Mouse (Mus musculus) ovary, postnatal 14 days (tissue): ENCODE measurements around the gene Fbxl18.
"Not testable (repeated sequence)": the region's sequence is repeated elsewhere in the genome, so short reads cannot be mapped to it uniquely, and the experiment has no call there.

Source experiments
- DNase-seq: peaks from one replicate; pipeline ENCODE4 v3.0.0; 2022; ENCODE audit warnings: low spot score

Fbxl18 gene

DNA sequence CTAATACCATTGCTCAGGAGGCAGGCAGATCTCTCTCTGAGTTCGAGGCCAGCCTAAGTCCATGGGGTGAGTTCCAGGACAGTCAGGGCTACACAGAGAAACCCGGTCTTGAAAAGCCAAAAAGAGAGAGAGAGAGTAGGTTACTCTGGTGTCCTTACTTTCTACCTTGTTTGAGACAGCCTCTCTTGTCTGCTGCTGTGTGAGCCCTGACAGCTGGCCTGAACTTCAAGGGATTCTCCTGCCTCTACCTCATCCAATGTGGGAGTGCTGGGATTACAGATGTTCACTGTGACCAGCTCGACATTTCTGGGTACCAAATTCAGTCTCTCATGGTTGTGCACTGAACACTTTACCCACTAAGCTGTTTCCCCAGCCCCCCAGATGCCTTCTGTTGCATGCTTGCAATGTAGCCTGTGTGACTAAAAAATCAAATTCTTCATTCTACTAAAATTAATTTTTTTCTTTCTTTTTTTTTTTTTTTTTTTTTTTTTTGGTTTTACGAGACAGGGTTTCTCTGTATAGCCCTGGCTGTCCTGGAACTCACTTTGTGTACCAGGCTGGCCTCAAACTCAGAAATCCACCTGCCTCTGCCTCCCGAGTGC lies 4.8 kb upstream of the Fbxl18 start:
- no peak for DNase-seq

DNA sequence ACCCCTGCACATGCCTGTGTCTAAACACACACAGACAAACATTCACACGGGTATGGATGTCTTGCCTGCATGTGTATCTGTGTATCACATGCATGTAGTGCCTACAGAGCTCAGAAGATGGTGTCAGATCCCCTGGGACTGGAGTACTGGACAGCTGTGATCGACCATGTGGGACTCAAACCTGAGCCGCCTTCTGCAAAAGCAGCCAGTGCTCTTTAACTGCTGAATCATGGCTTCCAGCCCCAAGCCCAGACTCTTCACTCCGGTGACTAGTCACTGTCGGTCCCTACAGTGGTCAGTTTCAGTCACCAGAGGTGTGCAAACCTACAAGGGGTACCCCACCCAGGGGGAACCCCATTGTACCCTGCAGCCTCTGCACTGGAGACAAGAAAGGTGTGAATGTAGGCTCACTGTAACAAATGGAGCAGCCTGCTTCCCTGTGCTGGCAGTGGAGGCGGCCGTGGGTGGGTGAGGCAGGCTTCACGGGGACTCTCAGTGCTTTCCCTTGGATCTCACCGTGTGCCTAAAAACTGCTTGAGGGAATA lies 3.9 kb upstream of the Fbxl18 start:
- DNase-seq = no peak

DNA sequence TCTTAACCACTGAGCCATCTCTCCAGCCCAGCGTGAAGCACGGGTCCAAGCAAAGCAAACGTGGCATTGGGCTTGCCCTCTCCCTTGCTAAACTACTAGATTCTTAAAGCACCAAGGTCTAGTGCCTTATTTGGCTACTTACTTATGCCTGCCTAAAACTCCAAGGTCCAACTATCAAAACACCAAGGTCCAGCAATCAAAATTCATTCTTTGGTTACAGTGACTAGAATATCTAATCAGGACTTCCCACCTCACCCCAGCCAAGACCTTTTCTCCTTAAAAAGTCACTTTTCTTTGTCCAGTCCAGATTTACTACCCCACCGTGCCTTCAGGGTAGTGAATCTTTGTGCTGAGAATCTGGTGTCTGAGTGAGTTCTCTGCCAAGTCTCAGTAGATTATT lies 3.1 kb upstream of the Fbxl18 start:
- DNase-seq = no peak

DNA sequence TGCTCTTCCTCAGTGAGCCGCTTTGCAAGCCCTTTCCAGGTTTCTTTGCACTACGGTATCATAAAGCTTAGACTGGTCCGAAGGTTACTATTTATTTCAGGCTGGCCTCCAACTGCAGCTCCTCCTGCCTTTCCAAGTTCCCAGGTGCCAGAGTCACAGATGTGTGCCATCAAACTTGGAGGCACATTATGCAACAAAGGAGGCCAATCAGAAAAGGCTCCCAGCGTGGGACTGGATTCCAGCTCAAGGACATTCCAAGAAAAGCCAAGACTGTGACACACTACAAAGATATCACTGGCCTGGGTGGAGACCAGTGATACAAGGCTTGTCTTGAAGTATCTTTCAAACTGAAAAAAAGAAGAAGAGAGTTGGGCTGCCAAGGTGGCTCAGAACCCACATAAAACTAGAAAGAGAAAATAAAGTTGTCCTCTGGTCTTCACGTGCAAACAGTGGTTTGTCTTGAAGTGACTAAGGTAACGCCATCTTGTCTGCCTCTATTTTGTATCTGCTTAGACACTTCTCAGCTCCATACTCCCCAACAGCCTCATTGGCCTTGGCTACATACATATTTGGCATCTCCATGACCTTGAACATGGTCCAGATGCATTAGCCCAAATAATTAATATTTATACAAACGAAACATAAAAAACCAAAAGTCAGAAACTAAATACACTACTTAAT lies 2.5 kb upstream of the Fbxl18 start:
- no peak for DNase-seq

DNA sequence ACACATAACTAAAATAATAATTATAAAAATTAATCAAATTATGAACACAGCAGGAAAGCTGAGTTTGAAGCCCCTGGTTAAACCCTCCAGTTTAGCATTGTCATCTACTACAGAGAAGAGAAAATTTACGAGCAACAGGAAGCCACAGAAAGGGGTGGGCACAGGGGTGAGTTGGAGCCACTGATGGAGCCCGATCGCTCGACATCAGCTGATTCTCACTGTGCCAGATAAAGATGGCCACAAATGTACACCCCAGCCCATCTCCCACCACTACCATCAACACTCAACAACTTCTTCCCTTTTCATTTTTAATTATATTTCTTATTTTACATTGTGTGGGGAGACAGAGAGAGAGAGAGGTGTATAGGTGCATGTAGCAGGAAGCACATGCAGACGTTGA lies 1.5 kb upstream of the Fbxl18 start:
- no peak for DNase-seq

DNA sequence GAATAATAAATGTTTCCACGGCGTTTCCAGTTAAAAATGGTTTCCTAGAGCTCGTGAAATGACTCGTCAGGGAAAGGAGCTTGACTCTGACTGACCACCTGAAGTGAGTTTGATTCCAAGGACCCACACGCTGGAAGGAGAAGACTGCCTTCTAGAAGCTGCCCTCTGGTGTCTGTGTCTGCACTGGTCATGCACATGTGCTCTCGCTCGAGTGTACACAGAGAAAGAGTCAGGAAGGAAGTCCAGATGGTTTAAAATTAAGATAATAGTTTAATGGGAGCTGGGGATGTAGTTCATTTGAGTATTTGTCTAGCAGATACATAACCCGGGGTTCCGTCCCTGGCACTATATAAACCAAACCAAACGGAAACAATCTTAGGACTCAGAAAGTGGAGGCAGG lies 971 bp upstream of the Fbxl18 start:
- no peak for DNase-seq

DNA sequence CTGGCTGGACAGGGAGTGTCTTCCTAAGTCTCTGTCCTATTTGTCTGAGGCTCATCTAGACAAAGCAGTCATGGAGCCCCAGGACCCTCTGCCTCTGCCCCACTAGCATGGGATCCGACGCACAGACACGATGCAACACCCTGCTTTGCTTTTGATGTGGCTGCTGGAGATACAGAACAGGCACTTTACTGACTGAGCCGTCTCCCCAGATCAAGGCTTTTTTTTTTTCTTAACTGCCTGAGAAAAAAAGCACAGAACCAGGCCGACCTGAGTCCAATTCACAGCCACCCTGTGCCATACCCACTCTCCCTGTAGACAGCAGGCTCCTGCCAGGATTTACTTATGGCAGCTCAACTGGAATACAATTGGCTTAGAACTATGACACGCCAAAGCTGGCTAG lies 3.8 kb downstream of the Fbxl18 start:
- no peak for DNase-seq

DNA sequence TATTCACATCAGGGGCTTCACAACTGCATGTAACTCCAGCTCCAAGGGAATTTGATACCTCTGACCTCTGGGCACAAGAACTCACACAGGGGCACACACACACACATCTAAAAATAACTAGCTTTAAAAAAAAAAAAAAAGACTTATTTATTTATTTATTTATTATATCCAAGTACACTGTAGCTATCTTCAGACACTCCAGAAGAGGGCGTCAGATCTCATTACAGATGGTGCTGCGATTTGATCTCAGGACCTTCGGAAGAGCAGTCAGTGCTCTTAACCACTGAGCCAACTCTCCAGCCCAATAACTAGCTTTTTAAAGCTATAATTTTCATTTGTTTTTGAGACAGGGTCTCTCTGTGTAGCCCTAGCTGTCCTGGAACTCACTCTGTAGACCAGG lies 7.7 kb downstream of the Fbxl18 start:
- DNase-seq = not testable (repeated sequence)

DNA sequence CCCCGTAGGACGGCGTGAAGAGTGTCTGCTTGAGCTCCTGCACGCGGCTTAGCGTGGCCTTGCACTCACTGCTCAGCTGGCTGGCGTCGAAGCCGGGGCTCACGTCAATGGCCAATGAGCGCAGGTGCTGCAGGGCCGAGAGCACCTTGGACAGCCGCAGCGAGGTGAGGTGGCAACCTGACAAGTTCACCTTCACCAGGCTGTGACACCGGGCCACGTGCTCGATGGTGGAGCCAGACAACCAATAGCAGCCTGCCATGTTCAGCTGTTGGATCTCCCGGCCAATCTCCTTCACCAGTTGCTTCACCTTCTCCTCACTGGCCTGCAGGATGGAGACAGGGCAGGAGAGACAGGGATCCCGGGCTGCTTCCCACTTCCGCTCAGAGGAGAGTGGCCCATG lies 8.5 kb downstream of the Fbxl18 start:
- no peak for DNase-seq

DNA sequence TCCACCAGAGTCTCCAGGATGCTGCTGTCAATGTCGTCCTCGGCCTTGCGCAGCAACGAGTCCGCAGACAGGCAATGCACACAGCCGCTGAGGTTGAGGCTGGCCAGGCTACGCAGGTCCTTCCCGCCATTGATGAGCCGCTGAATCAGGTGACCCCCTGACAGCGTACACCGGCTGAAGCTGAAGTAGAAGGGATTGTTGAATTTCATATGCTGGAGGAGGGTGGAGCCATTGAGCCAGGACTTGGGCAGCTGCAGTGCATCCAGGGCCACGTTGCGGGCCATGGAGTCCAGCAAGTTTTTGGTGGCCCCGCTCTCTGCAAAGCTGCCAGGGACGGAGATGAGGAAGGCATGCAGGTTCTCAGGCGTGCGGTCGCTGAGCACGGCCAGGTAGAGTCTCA lies 9.0 kb downstream of the Fbxl18 start:
- DNase-seq = no peak

DNA sequence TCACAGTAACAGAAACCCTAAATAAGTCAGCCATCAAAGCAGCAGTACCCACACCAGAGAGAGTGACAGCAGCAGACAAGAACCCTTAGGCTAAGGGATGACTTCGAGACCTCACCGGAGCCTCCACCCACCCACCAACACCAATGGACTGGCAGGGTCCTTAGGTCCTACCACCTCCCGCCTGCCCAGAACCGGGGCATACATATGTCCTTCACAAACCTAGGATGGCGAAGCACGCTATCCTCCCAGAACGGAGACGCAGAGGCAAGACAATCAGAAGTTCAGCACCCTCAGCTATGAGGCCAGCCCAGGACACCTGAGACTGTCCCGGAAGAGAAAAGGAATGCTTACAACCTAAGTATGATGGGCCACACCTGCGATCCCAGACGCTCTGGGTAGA lies 12.8 kb downstream of the Fbxl18 start:
- DNase-seq = no peak

DNA sequence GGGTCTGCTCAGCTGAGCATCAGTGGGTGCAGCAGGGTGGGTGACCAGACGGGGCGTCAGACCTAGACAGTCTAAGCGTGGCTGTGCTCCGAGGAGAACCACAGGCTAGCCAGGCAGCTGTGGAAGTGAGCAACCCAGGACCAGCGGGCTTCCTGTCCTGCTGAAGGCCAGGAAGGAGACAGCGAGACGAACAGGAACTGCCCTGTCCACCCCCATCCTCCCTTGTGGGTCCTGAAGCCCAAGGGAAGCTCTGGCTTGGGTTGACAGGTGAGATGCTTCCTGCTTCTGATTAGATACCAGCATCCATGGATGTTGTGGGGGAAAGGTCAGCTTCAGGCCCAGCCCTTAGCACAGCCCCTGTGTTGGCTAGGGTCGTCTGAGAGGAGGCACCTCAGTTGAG lies 13.3 kb downstream of the Fbxl18 start:
- DNase-seq = no peak

DNA sequence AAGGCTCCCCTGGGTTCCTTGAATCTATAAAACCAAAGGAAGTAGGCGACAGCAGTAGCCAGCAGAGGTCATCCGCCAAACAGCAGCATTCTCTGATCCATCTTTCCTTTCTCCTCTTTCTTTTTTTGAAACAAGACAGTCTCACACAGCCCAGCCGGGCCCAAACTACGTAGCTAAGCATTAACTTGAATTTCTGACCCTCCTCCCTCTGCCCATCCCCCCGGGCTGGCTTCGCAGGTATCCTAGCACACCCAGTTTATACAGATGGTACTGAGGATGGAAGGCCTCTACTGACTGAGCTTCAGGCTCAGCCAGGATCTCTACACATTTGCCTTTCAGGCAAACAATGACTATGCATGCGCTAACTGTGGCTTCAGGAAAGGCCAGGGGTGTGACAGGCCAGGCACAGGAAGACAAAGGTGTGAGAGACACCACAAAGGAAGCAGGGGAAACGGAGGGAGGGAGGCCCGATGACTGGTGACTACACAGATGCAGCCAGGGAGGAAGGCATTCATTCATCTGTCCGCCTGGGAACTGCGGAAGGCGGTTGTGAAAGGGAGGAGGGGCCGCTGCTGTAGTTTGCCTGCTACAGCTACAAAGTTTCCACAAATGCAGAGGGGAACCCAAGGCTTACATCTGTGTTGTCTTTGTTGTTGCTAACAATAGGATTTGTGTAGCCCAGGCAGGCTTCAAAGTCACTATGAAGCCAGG lies 14.3 kb downstream of the Fbxl18 start:
- no peak for DNase-seq

DNA sequence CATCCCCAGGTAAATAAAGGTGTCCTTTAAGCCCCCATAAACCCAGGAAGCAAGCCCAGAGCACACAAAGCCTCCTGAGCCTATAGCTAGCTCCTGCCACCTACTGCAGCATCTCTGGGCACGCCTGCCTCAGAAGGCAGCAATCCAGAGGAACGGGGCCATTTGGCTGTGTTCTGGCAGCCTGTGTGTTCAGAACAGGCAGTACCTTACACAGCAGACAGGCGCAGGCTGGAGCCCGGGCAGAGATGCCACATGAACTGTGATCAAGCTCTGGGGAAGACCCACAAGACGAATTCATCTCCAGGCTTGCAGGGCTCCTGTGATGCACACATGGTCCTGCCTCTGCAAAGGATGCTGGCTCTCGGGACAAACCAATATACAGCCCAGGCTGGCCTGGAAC lies 15.0 kb downstream of the Fbxl18 start:
- no peak for DNase-seq

DNA sequence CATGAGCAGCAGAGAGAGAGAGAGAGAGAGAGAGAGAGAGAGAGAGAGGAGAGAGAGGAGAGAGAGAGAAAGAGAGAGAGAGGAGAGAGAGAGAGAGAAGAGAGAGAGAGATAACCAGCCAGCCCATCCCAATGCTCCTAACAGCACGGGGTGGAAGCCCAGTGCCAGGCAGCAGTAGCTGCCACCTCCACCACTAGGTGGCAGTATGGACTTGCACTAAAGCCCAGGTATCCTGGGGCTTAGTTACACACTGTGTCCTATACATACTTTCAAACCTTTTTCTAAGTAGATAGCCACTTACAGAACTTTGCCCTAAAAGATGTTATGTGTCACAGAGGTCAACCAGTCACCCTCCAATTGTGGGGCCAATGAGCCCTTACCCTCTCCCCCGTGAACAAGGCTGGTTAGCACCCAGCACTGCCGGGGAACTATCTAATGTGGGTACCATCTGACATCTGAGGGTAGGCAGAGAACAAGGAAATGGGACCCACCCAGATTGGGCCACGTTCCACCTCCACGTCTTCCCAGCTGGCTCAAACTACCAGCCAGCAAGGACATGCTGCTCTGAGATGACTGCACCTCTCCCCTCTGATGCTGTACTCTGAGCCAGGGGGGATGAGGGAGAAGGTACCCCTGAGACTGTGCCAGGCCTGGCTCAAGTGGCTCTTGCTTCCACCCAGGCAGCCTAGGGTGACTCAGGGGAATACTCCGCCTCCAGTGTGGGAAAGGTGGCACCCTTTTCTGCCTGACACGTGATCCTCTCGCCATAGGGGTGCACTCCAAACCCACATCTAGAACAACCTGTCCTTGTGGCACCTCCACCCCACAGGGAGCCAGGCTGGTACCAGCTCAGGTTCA lies 15.7 kb downstream of the Fbxl18 start:
- DNase-seq = peak; percentile 70

DNA sequence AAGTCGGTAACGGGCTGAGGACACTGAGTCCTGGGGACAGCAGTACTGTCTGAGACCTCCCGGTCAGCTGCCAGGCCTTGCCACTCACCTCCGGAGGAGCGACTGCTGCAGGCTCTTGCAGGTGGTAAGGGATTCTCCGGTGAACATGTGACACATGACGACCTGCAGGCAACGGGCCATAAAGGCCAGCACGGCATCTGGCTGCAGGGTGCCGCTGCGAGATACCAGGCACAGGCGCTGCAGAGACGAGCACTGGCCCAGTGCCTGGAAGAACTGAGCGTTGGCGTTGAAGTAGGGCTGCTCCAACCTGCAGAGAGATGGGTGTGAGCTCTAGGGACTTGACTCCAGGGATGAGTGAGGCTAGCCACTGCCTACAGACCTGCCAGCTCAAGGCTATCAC lies 16.7 kb downstream of the Fbxl18 start:
- DNase-seq = no peak

DNA sequence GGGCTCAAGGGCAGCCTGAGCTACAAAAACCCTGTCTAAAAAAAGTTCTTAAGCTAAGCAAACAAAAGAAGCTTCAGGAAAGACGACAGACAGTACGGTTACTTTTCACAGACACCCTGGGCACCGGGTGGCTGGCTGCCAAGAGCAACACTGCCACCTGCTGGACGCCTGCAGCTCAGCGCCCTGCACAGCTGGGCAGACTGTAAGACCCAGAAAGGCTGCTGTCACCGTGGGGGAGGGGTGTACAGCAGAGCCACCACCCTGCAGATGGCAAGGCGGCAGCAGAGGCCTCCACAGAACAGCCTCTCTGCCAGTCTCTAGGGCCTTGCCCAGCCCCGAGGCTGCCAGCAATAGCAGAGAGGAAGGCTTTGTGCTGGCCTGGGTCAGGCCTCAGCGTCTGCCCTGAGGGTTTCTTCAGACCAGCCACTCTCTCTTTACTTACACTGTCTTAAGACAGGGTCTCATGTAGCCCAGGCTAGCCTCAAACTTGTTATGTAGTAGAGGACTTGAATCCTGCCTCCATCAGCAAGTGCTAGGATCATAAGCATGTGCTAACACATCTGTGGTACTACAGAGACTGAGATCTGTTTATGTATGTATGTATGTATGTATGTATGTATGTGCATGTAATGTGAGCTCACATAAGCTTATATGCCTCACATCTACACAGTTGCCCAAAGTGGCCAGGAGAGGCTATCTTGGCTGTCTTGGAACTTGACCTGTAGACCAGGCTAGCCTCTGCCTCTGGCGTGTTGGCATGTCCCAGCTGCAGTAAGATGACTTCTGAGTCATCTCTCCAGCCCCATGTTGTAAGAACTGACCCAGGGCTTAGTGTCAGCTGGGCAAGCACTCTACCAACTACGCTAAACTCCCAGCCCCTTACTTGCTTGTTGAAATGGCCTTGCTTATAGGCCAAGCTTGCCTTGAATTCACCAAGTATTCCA lies 17.6 kb downstream of the Fbxl18 start:
- peak; percentile 93 for DNase-seq

DNA sequence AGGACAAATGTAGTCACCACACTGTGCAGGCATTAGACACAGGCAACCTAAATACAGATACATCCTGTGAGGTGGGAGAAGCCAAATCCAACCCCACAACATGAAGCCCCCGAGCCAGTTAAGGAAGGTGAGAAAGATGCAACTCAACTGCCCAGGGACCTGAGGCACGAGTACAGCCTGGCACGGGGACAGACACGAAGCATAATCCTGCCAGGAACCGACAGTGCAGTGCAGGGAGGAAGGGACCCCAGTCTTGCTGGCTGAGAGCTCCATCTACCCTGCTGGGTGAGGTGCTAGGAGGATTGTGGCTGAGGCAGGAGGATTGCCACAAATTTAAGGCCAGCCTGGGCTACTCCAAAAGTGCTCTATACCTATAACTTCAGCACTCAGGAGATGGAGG lies 18.3 kb downstream of the Fbxl18 start:
- DNase-seq = no peak

DNA sequence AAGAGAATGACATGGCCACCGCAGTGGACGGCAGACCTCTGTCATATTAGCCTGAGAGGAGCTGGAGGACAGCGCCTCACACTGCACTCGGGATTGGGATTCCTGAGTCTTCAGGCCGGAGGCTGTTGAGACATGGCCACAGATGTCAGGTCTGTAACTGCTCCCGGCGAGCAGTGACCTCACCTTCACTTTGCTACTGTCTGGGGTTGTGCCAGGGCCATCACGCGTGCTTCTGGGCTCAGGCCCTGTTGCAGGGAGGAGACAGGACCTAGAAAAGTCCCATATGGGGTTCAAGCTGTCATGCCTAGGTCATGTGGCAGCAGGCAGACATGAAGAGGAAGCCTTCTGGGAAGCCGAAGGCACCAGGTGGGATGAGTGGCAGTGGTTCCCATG lies 19.7 kb downstream of the Fbxl18 start:
- DNase-seq = no peak

DNA sequence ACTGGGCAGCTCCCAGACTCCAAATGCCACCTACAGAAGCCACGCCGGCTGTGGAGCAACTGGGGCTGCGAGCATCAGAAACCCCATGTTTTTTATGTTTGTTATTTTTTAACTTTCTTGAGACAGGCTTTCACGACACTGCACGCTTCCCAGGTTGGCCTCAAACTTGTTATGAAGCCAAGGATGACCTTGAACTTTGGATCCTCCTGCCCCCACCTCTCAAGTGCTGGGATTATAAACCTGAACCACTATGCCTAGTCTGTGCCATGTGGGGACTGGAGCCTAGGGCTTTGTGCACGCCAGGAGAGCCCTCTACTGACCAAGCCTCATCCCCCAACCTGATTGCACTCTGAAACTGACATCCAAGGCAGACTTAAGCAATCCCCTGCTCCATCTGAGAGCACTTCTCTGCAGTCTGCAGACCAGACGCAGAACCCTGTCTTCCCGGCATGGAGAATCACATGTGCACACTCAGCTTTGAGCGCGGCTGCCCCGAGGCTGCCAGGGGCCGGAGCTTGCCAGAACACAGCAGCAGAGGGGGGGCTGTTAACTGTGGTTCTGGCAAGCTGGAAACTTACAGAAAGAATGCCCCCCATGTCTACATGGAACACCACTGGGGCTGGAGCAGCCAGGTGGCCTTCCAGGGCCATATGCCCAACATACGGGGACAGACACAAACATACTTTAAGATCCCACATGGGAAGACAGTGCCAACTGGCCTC lies 20.3 kb downstream of the Fbxl18 start:
- DNase-seq = no peak

DNA sequence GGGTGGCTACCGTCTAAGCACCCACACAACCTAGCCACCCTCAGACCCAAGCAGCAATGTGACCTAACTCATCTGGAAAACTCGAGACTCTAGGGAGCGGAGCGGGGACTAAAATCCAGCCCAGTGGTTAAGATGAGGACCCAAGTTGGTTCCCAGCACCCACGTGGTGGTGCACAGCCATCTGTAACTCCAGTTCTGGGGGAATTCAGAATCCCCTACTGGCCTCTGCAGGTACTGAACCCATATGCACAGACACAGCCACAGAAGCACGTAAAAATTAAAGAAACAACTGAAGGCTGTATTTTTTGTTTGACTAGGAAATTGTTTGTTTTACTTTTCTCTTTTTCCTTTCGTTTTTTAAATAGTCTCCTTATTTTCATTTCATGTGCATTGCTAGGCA lies 21.5 kb downstream of the Fbxl18 start:
- no peak for DNase-seq
